In genomic region chr11:19919785-19920671, GRCm38 (mm10) we compare ENCODE assay signal across 8 mouse cellular contexts. TPM values are rescaled to one million over a fixed set of nuclear protein-coding genes. Genes with fewer than 3 reads are reported as not detected.
DNase-seq lines count a peak whose midpoint lies in the region; ATAC-seq and TF ChIP-seq lines count a peak whose summit lies in the region.

No protein-coding gene starts in this region.

- DNase-seq in adipocyte (ENCODE audit: low spot score): peak; percentile 75
- peak; percentile 70 to 83 for DNase-seq in gastrocnemius, adult 8-10 months (ENCODE audit: low spot score in 2 of 2)
- DNase-seq in hindbrain, postnatal 0 days (ENCODE audit: low spot score): peak; percentile 89
- peak; percentile 74 to 92 for DNase-seq in left cerebral cortex, postnatal 10 days (ENCODE audit: extremely low spot score in 1 of 2, low spot score in 2 of 2)
- peak; percentile 79 to 83 for DNase-seq in right cerebral cortex, adult 2 months (ENCODE audit: low spot score in 2 of 2)
- peak; percentile 46 for DNase-seq in urinary bladder, postnatal 10 days (ENCODE audit: low spot score)

- WGBS in hindbrain, postnatal 0 days: under 1% methylated on average over 70 of the region's 70 CpGs

- no peaks in the 10 kb centered on the region for H3K36me3 ChIP-seq in hindbrain, postnatal 0 days (ENCODE audit: insufficient read depth, low read length)
- peaks cover 7% of the 10 kb centered on the region for H3K36me3 ChIP-seq in megakaryocyte, embryonic 14.5 days (replicated peaks; ENCODE audit: low read length)

- H3K27ac ChIP-seq in hindbrain, postnatal 0 days: peak overlapping the region; percentile 92

- H3K4me2 ChIP-seq in hindbrain, postnatal 0 days (ENCODE audit: low read depth, low read length): peak overlapping the region; percentile 66

- peak; percentile 56 for ATAC-seq in common myeloid progenitor, adult 5-6 weeks (replicated peaks; ENCODE audit: low read depth, poor library complexity, severe bottlenecking)
- ATAC-seq in hindbrain, postnatal 0 days: peak; percentile 71

- no peaks in the 10 kb centered on the region for H3K9me3 ChIP-seq in hindbrain, postnatal 0 days (ENCODE audit: low read length)
- no peaks in the 10 kb centered on the region for H3K9me3 ChIP-seq in megakaryocyte, embryonic 14.5 days

- peaks cover 6% of the 10 kb centered on the region; the same call in 1 of the 2 replicates for H3K4me1 ChIP-seq in hindbrain, postnatal 0 days (ENCODE audit: insufficient read depth, low read length)
- peaks cover 52% of the 10 kb centered on the region for H3K4me1 ChIP-seq in megakaryocyte, embryonic 14.5 days

- no peaks in the 10 kb centered on the region for H3K27me3 ChIP-seq in hindbrain, postnatal 0 days (ENCODE audit: insufficient read depth, low read length)
- no peaks in the 10 kb centered on the region for H3K27me3 ChIP-seq in megakaryocyte, embryonic 14.5 days (replicated peaks)

- TF ChIP-seq CTCF in hindbrain, postnatal 0 days (IDR thresholded peaks at IDR 0.05; ENCODE audit: low read depth): peak; percentile 56

- H3K4me3 ChIP-seq in hindbrain, postnatal 0 days (ENCODE audit: low read length): peak overlapping the region; percentile 52
- peak overlapping the region; percentile 96 for H3K4me3 ChIP-seq in megakaryocyte, embryonic 14.5 days (replicated peaks)

- intact Hi-C loops in left cerebral cortex, postnatal 10 days (cut with DNase I): loop anchor here (5.0 kb wide), 3 partner anchors 88 to 152 kb away; no protein-coding TSS in a partner anchor

- peak overlapping the region; percentile 59 for H3K9ac ChIP-seq in hindbrain, postnatal 0 days (replicated peaks; ENCODE audit: low read length)

RNA-seq across cellular contexts. Expression of gene Spred2, which starts 4.1 kb away (rescaled TPM):
- total RNA-seq in common myeloid progenitor, adult 5-6 weeks (2017): 6.2 and 9.5 TPM in 2 replicates
- total RNA-seq in gastrocnemius, adult 8-10 months (2022): 1 to 10 TPM; 3.6 to 8.2 (median 4.4) TPM
- 15.6 and 16.9 TPM in 2 replicates for total RNA-seq in hindbrain, postnatal 0 days (2014; rRNA removed)
- 8.4 and 8.7 TPM in 2 replicates for polyA plus RNA-seq in hindbrain, postnatal 0 days (2015; fragmentation: Nextera tagmentation; extraction: Ambion mirVana)
- total RNA-seq in left cerebral cortex, postnatal 10 days (2021): 10 to 100 TPM; 63.9 to 68.4 TPM
- polyA plus RNA-seq in megakaryocyte, embryonic 14.5 days (2012; ENCODE audit: insufficient read depth, low replicate concordance): 25.4 and 51.5 TPM in 2 replicates

Comparison
In these comparisons a context has a peak if more than half of its experiments do, and no peak if none do; other contexts are left out.
1. Peak in every context shown above with its lines: DNase-seq, ATAC-seq, H3K4me3 ChIP-seq and H3K27ac ChIP-seq.